Mouse (Mus musculus) WW6 (cell line): ENCODE measurements around the gene Fam133b.

Experiments
- DNase-seq: peaks from one replicate; pipeline ENCODE4 v3.0.0-alpha.2; 2013; ENCODE audit warnings: low read depth, low spot score

The Fam133b gene

DNA sequence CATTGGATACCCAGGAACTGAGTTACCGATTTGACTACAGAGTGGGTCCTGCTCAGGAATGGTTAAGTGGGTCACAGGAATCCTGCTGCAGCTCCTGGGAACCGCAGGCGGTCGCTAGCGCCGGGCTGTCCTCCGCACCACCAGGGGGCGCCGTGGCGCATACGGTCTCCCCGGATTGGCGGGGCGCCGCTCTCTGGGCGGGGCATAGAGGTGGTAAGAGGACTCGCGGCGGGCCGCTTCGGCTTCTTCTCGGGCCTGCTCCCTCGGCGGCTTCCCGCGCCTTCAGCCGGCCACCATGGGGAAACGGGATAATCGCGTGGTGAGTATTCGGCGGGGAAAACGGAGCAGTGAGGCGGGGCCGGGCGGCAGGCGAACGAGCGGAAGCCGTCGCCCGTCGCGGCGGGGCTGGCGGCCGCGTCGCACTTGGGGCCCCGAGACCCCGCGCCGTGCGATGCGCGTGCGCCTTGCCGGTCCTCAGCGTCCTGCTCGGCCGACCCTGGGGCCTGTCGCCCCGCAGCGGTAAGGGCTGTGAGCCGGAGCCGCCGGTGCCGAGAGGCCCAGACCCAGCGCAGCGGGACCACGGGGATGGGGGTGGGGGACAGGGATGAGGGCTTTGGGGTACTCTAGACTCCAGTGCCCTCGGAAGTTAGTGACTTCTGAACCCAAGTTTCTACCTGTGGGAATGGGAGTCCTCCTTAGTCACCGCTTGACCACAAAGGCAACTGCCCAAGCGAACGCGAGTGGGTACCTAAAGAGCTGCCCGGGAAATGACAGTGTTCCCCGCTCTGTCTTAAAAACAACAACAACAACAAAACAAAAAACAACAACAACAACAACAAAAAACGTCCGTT is at the start of gene Fam133b:
Fam133b (plus strand) TSS at position 205 of the 851 bp plus-strand sequence.
- peak; percentile 86 for DNase-seq

DNA sequence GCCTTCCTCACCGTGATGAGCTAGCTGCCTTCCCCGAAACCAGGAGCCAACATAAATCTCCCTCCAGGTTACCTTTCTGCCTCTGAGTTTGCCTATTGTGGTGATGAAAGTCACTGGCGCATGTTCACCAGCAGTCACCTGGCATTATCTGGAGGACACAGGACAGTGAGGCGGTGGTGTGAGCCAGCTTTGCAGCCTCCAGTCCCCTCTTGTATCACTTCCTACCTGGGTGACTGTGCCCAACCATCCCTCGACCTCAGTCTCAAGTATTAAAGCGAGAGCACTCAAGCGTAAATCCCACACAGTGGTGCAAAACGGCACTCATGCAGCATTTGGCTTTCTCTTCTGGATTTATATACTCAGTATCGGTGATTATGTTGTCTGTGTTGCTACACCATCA is 49.7 kb upstream of the Fam133b start:
- no peak for DNase-seq

DNA sequence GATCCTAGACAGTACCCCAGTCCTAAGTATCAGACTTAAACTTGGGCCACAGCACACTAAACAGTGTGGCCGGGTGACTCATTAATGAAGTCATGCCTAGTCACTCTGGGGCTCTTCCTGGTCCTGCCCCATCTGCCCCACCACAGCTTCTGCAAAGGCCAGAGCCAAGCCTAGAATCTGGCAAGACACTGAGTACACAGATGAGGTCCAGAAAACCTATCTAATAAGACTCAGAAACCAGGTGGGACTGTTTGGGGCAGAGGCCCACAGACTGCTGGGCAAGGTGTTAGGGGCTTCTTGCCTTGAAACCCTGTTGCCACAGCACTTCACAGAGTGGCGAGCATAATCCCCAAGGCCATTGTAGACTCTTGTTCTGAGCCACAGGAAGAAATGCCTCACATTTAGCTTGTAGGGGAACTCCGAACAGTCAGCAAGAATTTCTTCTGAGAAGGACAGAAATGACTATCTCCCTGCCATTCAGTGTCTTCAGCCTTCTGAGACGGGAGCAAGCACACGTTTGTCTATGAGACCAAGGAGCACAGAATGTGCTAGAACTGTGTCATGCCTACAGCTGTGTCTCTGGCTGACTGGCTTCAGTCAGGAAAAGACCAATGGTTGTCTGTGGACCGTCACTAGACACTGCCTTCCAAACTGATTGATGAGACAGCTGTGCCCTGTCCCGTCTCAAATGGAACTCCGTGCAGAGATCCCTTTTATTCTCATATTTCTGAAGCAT is 49.0 kb upstream of the Fam133b start:
- DNase-seq: no peak

DNA sequence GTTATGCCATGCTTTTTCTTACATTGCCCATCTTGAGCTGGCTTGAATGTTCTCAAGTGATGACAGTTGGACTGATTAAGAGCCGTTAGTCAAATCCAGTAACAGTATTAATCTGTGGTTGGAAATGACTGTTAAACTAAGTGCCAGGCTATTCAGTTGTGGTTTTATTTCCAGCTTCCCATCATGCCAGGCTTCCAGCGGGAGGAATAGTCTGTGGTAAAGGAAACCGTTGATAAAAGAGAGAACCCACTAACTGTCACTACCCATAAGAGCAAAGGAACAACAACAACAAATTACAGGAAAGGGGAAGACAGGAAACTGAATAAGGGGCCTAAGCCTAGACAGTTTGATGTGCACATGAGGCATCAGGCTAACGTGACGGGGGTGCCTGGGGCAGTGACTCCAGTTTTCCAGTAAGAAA is 46.1 kb upstream of the Fam133b start:
- DNase-seq: no peak

DNA sequence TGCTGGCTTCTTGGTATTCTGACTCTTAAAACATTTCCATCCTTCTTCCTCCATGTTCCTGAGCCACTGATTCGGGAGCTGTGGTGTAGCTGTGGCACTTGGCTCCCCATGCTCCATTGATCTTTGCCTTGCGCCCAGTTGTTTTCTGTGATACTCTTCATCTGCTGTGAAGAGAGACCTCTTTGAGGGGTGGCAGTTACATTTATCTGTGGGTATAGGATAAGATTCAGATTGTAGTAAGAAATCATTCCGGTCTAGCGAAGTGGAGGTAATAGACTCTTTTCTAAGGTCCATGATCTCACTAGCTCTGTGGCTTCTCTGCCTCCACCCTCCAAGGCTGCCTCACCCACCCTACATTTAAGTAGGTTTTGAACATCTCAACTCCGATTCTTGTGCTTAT is 43.3 kb upstream of the Fam133b start:
- no peak for DNase-seq

DNA sequence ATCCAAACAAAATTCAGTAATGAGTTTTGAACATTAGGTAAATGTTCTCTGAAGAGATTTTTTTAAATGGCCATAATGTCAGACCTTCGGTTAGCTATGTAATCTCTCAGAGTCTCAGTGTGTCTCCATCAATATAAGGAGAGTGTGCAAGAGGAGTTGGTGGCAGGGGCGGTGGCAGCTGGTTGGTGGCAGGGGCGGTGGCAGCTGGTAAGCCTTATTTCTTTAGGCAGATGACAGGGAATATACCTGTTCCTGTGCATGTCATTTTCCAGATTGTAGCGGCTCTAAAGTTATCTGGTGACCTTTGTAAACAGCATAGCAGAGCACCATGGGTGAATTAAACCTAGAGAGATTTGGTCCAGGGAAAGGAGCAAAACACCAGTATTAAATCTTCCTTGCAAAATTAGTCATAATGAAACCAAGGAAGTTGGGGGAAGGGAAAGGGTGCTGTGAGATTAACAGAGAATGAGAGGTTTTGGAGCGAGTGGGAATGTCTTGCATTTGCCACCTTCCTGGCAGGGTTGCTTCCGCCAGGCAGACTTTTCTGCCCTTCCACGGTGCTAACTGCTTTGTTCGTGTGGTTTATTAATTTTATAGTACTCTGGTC is 42.6 kb upstream of the Fam133b start:
- DNase-seq: no peak

DNA sequence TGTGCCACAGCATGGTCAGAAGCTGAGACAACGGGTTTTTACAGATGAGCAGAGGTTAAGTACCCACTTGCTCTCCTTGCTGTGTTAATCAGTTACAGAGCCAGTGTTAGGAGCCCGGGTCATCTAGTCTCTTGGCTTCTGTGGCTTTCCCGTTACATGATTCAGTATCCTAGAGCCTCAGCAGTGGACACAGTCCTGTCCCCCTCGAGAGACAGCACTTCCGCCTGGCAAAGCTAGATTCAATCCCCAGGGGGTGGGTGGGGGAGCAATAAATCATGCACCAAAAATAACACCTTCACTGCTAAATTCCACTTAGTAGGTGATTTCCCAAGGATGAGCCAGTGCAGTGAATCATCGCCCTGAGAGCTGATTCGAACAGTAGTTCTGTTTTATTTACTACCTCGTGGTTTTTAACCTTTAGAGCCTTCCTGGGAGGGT is 42.0 kb upstream of the Fam133b start:
- DNase-seq: no peak

DNA sequence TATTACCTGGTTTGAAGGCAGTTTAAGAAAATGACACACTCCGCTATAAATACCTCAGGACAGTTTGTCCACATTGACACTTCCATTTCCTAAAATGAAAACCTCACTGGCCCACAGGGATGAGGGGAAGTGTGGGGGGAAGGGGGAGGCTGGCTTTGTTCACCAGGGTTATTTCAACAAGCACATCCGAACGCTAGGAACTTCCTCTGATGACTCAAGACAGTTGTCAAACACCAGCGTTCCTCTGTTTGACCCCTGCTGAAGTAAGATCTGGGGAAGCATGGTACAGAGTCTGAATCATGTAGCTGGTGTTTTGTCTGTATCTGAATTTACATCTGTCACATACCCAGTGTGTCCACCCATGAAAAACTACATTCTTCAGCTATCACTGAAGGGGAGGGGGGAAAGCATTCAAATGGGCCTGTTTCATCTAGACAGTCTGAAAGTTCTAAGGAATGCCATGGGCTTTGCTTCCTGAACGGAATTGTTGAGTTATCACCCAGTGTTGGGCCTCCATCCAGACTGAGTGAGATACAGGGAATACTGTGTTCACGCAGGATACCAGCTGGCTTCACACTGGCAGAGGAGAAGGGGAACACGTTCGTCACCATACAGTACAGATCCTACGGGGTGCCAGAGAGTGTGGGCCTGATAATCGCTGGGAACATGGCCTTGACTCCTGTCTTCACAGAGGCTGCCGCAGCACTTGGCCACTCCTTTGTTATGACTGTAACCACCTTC is 40.9 kb upstream of the Fam133b start:
- no peak for DNase-seq

DNA sequence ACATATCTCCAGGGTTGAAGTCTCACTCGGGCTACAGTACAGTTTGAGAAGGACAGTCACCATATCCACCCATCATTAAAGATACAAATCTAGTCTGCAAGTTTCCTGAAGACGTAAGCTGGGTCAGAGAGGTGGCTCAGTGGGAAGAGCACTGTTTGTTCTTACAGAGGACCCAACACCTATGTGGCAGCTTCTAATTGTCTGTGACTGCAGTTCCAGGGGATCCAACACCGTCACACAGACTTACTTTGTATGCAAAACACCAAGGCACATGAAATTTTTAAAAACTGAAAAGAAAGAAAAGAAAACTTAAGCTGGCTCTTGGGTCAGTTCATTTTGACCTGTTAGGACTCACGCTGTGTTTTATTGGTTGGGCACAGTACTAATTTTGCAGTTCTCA is 40.3 kb upstream of the Fam133b start:
- no peak for DNase-seq

DNA sequence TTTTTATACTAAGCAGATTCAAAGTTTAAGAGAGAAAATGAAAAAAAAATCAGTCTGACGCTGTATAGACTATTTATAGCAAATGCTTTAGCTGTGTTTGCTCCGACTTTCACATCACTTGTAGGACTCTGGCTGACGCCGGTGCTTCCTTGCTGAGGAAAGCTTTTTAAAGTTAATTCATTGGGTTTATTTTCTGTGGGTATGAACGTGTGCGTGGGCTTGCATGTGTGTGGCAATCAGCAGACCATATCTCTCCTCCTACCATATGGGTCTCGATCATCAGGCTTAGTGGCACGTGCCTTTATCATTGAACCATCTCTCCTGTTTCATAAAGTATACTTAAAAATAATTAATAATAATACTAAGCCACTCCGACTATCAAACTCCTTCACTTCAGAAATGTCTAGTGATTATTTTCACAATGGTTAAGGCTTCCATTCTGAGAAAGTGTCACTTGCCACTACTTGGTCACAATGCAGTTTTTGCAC is 39.8 kb upstream of the Fam133b start:
- no peak for DNase-seq

DNA sequence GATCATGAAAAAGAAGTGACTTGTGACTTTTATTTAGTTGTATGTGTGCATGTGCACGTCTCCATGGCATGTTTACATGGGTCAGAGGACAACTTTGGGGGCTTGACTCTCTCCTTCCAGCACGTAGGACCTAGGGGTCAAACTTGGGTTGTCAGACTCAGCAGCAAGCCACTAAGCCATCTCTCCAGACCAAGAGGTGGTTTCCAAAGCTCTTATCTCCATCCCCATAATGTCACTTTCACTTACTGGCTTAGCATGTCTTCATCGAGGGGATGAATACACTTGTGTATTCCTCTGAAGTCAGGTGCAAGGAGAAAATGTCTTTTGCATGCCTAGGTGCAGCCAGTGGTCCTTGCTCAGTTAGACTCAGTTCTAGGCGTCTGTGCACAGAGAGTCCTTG is 39.2 kb upstream of the Fam133b start:
- no peak for DNase-seq

DNA sequence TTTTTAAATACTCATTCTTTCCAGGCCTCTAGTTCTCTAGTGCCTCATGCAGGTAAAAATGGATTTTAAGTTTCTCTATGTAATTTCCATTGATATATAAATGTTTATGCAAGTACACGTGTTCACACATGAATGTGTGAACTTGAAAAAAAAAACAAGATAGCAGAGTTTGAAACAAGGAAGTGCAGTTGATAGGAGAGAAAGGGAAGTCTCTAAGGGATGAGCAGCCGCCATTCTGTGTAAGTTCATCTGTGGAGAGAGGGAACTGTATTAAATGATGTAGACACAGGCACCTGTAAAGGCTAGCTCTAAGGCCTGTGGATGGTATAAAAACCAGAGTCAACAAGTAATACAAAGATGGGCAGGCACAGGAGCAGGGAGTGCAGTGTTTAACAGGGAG is 38.1 kb upstream of the Fam133b start:
- no peak for DNase-seq

DNA sequence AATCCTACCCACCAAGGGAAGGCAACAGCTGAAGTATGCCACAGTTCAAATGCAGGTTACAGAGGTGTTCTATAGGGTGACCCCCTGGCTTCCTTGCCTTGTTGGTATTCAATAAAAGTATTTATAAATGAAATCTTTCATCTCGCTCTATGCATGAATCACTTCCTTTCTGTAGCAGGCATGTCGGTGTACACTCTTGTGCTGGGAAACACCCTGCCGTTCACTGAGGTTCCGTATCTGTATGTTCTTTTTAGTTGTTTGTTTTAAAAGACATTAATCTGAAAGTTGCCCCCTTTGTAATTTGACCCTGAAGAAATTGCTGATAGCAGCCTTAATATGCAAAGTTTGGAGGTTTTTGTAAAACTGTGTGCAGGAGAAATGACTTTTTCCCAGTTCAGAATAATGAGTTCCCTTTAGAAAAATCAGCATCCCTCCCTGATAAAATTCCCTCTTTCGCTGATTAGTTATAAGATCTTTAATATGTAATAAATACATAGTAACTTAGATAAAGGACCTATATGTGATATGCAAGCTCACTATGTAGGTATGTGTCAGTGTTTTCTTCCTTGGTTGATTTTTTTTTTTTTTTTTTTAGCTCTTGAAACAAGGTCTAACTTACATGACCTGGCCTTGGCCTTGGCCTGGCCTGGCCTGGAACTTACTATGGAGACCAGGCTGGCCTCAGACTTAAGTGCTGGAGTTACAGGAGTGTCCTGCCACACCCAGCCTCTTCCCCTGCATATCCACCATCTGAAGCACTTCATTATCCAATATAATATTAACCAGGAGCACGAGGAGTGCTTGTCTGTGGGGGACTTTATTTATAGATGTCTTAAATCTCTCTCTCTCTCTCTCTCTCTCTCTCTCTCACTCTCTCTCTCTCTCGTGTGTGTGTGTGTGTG is 34.9 kb upstream of the Fam133b start:
- no peak for DNase-seq

DNA sequence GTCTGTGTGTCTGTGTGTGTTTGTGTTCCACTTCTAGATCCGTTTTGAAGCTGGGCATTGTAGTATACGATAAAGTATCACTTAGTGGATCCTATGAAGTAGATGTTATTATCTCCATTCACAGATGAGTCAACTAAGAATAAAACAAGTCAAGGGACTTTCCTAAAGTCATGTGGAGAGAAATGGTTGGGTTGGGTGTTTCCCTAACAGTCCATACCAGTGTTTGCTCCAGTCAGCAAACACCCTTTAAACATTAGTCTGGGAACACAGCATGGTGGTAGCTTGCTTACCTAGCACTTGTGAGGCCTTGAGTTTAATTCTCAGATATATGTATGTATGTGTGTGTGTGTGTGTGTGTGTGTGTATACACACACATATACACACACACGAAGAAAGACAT is 34.1 kb upstream of the Fam133b start:
- DNase-seq: no peak

DNA sequence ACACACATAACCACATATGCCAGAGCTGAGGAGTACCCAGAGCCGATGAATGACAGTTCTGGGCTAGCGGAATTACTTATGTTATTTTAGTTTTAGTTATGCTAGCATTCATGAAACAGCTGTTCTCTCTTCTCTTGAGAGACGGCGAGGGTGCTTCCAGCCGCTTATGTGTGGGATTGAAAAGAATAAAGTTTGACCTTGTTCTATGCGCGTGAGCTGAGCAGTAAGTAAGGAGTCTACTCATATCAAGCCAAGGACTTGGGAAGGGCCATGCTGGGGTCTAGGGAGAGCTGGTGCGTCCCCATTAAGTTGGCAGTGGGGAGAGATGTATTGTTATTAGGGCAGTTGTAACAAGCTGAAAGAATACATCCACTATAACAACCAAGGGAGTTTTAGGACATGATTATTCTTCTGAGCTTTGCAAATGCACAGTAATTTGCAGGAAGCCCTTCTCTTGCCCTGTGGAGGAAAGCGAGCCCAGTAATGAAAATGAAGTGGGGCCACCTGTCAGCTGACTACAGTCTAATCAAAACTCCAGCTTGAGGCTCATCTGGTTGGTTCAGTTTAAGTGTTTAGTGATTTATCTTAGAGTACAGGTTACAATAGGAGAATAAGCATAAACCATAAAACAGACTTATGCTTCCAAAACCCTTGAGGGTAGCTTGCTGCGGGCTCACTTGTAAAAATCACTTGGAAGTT is 32.4 kb upstream of the Fam133b start:
- no peak for DNase-seq

DNA sequence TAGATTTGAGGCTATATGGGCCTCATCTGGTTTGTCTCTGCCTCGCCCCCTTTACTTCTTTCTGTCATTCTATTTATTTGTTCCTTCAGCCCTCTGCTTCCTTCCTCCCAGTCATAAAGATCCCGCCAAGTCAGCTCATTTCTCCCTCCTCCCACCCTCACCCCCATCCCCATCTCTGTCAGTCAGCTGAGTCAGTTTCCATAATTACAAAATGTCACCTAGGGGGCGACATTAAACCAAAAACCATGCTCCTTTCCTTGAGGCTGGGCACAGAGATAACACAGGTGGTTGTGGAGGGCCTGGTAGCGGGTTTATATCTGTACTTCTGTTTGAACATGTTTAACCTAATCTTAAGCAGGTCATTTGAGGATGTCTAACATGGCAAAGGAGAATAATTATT is 31.0 kb upstream of the Fam133b start:
- no peak for DNase-seq

DNA sequence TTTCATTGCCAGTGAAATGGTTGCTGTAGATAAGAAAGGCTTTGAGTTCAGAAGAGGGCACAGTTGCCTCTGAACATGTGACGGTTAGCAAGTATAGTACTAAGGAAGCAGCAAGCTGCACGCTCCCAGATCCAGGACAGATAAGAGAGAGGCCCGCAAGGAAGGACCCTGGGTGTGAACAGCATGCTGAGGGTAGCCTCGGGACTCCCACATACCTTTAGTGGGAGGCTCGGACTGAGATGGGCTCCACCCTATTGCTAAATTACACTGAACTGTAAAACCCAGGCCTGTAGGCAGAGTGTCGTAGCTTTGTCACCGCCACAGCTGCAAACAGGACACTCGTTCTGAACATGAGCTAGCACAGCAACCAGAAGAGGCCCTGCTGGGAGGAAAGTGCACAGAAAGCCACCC is 28.7 kb upstream of the Fam133b start:
- DNase-seq: no peak

DNA sequence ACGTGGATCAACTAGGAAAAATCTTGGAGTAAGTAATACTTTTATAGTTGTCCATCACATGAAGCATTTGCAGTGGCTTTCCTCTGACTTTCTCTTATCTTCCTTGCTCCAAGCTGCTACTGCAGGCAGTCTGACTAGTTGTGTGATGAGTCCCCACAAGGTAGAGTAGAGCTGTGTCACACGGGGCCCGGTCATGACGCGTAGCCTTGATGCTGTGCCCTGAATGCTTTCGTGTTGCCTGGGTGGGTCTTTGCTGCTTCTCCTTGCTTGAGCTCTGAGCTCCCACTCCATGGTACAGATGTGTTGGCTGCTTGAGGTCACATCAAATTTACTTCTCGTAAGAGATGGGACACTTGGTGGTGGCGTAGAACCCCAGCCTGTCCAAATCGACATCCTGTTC is 28.2 kb upstream of the Fam133b start:
- no peak for DNase-seq

DNA sequence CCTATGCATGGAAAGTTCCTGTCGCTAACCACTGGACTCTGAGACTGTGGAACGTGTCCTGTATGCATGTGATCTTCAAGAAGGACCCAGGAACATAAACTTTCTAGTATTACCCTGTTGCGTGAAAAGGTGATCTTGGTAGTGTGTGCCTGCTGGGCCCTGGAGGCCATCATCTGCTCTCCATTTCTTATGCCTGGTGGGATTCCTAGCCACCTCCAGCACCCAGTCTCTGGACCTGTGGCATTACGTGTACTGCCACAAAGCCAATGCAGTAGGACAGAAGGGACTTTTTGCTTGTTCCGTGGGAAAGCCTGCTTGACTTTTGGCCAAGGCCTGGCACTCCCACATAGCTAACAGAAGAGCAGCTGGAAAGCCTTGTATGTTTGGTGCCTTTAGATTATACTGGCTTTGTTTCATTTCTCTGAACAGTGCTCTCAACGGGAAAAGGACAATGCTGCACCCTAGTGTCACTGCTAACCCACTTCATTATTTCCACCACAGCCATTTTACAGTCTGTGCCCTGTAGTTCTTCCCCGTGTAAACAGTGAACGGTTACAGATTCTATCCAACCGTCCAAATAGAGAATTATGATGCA is 27.1 kb upstream of the Fam133b start:
- DNase-seq: no peak
